Mouse (Mus musculus) liver, postnatal 0 days (tissue): ENCODE data around the gene Galnt16.

Experiments
- CTCF ChIP-seq: sonication (generic); IDR thresholded peaks from 2 replicates; pipeline ENCODE4 v1.5.1; 2016; ENCODE audit warnings: antibody characterized with exemption, low read depth
- EP300 ChIP-seq: IDR thresholded peaks from 2 replicates; pipeline ENCODE4 v1.6.1; 2016; ENCODE audit warnings: antibody characterized with exemption, low read depth, mild to moderate bottlenecking

DNA sequence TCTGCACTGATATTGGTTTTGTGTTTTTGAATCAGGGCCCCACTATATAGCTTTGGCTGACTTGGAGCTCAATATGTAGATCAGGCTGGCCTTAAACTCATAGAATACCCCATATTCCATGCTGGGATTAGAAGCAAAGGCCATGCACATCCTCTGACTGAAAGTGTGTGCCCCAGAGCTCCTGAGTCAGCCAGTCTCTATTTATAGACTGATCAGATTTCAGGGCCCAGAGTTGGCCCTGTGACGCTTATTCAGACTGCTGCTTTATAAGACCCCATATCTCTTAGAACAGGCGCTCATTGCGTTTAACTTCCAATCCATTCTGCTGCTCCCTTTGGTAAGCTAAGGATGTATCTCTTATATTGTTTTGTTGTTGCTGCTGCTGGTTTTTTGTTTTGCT lies 38.1 kb upstream of the Galnt16 start:
- TF ChIP-seq CTCF (no peak), EP300 (no peak)
